In genomic region chr16:67968311-67969145, GRCm38 (mm10) we compare ENCODE assay signal across 19 mouse cellular contexts.
DNase-seq lines count a peak whose midpoint lies in the region; ATAC-seq and TF ChIP-seq lines count a peak whose summit lies in the region.
"Had no signal": no experiment of that assay in that cellular context is flagged by ENCODE, and none has a peak within 500 bp of the region (broad histone marks: within the 10 kb centered on the region; RNA-seq: fewer than 3 reads in every experiment).

No protein-coding gene starts in this region.

- no peaks in the 10 kb centered on the region for H3K4me1 ChIP-seq in heart, embryonic 12.5 days (replicated peaks)
- H3K4me1 ChIP-seq: heart, embryonic 10.5 days had no signal

- H3K9me3 ChIP-seq in heart, embryonic 12.5 days (replicated peaks): no peaks in the 10 kb centered on the region
- H3K9me3 ChIP-seq: heart, embryonic 10.5 days had no signal

- H3K9ac ChIP-seq in heart, embryonic 12.5 days: no peak overlapping the region

- no peak for DNase-seq in frontal cortex, postnatal 10 days (ENCODE audit: low spot score in 2 of 2)
- peak; percentile 39 for DNase-seq in brain, embryonic 14.5 days (ENCODE audit: low read depth)
- peak; percentile 45 to 87 for DNase-seq in layer of hippocampus, adult 18-20 months (ENCODE audit: low spot score in 2 of 2)
- DNase-seq in layer of hippocampus, postnatal 36 days: peak; percentile 14 to 35
- no peak for DNase-seq in thymus, postnatal 25 days
- DNase-seq: adrenal gland, postnatal 14 days; cerebellum, postnatal 14 days; heart, postnatal 4 days; kidney, adult 18-20 months; kidney, postnatal 14 days; lung, adult 2 months; lung, postnatal 36 days had no signal

- H3K36me3 ChIP-seq in heart, embryonic 12.5 days: no peaks in the 10 kb centered on the region
- H3K36me3 ChIP-seq: heart, embryonic 10.5 days had no signal

- no peak overlapping the region for H3K27ac ChIP-seq in heart, embryonic 12.5 days (ENCODE audit: poor library complexity, severe bottlenecking)
- H3K27ac ChIP-seq: heart, embryonic 10.5 days; hindbrain, postnatal 0 days had no signal

- TF ChIP-seq POLR2A in brain, embryonic 14.5 days (IDR thresholded peaks at IDR 0.05; ENCODE audit: borderline replicate concordance, extremely low read depth, insufficient read depth, insufficient read length, poor library complexity, severe bottlenecking): no peak

- H3K4me2 ChIP-seq in heart, embryonic 12.5 days: no peak overlapping the region
- H3K4me2 ChIP-seq: liver, embryonic 11.5 days had no signal

- ATAC-seq in frontal cortex, adult (ENCODE audit: low TSS enrichment): peak; percentile 86
- ATAC-seq in heart, embryonic 12.5 days (ENCODE audit: insufficient number of reproducible peaks, low FRiP score): no peak
- ATAC-seq: activated CD4-positive, CD25-positive, alpha-beta regulatory T cell, adult 4 months; hindbrain, postnatal 0 days; Patski had no signal

- WGBS in heart, embryonic 12.5 days: 73% methylated on average over 11 of the region's 11 CpGs

- TF ChIP-seq CTCF in brain, embryonic 14.5 days (IDR thresholded peaks at IDR 0.05; ENCODE audit: borderline replicate concordance, extremely low read depth, insufficient read depth, insufficient read length): no peak

- no peak overlapping the region for H3K4me3 ChIP-seq in heart, embryonic 12.5 days
- H3K4me3 ChIP-seq: heart, embryonic 10.5 days had no signal

- no peaks in the 10 kb centered on the region for H3K27me3 ChIP-seq in heart, embryonic 12.5 days (replicated peaks)
- H3K27me3 ChIP-seq: Patski had no signal

Comparison
In these comparisons a context has a peak if more than half of its experiments do, and no peak if none do; other contexts are left out.
1. DNase-seq: peak in brain, embryonic 14.5 days (single experiment), layer of hippocampus, adult 18-20 months (2 of 2) and layer of hippocampus, postnatal 36 days (2 of 2); none in frontal cortex, postnatal 10 days (0 of 2) and thymus, postnatal 25 days (single experiment).